Mouse (Mus musculus): ENCODE results near the gene Rgs16.

DNA sequence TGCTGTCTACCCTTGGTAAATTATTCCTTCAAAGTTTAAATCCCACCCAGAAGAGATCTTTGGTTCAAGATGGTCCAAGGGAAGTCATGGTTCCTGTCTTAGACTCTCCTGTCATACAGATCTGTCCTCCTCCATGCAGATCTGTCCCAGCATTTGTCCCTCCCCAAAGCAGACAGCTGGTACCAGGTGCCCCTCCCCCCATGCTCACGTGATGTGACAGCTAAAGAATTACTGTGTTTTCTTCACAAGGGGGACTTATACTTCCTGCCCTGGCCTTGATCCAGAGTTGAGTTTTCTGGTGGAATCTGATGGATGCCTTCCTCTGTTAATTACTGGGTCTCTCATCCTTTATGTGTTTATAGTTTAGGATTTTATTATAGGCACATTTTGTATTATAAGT, 8.4 kb downstream of the Rgs16 start:
- TF ChIP-seq CTCF (IDR thresholded peaks at IDR 0.05; ENCODE audit: low read depth, low read length) (no peak), POLR2AphosphoS5 (IDR thresholded peaks at IDR 0.05; ENCODE audit: insufficient replicate concordance, low read depth, low read length) (no peak), GATA1 (IDR thresholded peaks at IDR 0.05; ENCODE audit: borderline replicate concordance, low read length) (no peak), TAL1 (conservative IDR thresholded peaks at IDR 0.05; ENCODE audit: low read depth, low read length) (no peak)

Data from G1E (cell line).